Mouse (Mus musculus): Measurements from ENCODE around the gene Dnm1. TPM values are rescaled to one million over a fixed set of nuclear protein-coding genes. Genes with fewer than 3 reads are reported as not detected.

Dnm1 gene
- polyA plus RNA-seq, 1 experiment from 2014 or later, result 44.3 TPM

GRCm38 (mm10) chr2:32358381-32358780 lies 5.2 kb upstream of the Dnm1 start:
- no peaks in the 10 kb centered on the region for H3K9me3 ChIP-seq
- H3K27ac ChIP-seq, result no peak overlapping the region
- H3K36me3 ChIP-seq, result no peaks in the 10 kb centered on the region
- ATAC-seq (ENCODE audit: low FRiP score), result no peak
- peaks cover 14% of the 10 kb centered on the region for H3K27me3 ChIP-seq
- H3K4me1 ChIP-seq (replicated peaks), result peaks cover 19% of the 10 kb centered on the region
- WGBS, result 69% methylated on average over 10 of the region's 10 CpGs
- H3K9ac ChIP-seq, result no peak overlapping the region
- no peak overlapping the region for H3K4me2 ChIP-seq
- no peak overlapping the region for H3K4me3 ChIP-seq

GRCm38 (mm10) chr2:32357710-32358109 lies 4.6 kb upstream of the Dnm1 start:
- Histone ChIP-seq H3K36me3 (no peaks in the 10 kb centered on the region), H3K4me1 (replicated peaks) (peaks cover 20% of the 10 kb centered on the region), H3K9ac (no peak overlapping the region), H3K4me3 (no peak overlapping the region), H3K4me2 (no peak overlapping the region), H3K9me3 (no peaks in the 10 kb centered on the region), H3K27me3 (peaks cover 14% of the 10 kb centered on the region), H3K27ac (no peak overlapping the region)
- 74% methylated on average over 3 of the region's 3 CpGs for WGBS
- no peak for ATAC-seq (ENCODE audit: low FRiP score)

GRCm38 (mm10) chr2:32356216-32356615 lies 3.1 kb upstream of the Dnm1 start:
- no peak overlapping the region for H3K27ac ChIP-seq
- H3K9me3 ChIP-seq, result no peaks in the 10 kb centered on the region
- no peak overlapping the region for H3K4me2 ChIP-seq
- no peak overlapping the region for H3K9ac ChIP-seq
- no peak for ATAC-seq (ENCODE audit: low FRiP score)
- 82% methylated on average over 10 of the region's 10 CpGs for WGBS
- 0 out of 2 replicates have a peak, but pooled peaks cover 11% of the 10 kb centered on the region for H3K27me3 ChIP-seq
- peaks cover 21% of the 10 kb centered on the region for H3K4me1 ChIP-seq (replicated peaks)
- H3K36me3 ChIP-seq, result no peaks in the 10 kb centered on the region
- H3K4me3 ChIP-seq, result no peak overlapping the region

GRCm38 (mm10) chr2:32354336-32354895 lies 1.3 kb upstream of the Dnm1 start:
- peaks cover 1% of the 10 kb centered on the region; the same call in 1 of the 2 replicates for H3K36me3 ChIP-seq
- no peak for ATAC-seq (ENCODE audit: low FRiP score)
- H3K27me3 ChIP-seq, result 0 out of 2 replicates have a peak, but pooled peaks cover 15% of the 10 kb centered on the region
- H3K4me2 ChIP-seq, result no peak overlapping the region
- peaks cover 32% of the 10 kb centered on the region for H3K4me1 ChIP-seq (replicated peaks)
- no peak overlapping the region for H3K4me3 ChIP-seq
- 85% methylated on average over 3 of the region's 3 CpGs for WGBS
- no peaks in the 10 kb centered on the region for H3K9me3 ChIP-seq
- H3K27ac ChIP-seq, result no peak overlapping the region
- no peak overlapping the region for H3K9ac ChIP-seq

- H3K9me3 ChIP-seq, result no peaks in the 10 kb centered on the region
- peak overlapping the region; percentile 93; the same call in 1 of the 2 replicates for H3K9ac ChIP-seq
- WGBS, result 79% methylated on average over 6 of the region's 6 CpGs
- ATAC-seq (ENCODE audit: low FRiP score), result no peak
- 0 out of 2 replicates have a peak, but pooled peaks cover 15% of the 10 kb centered on the region for H3K27me3 ChIP-seq
- no peak overlapping the region for H3K27ac ChIP-seq
- H3K4me2 ChIP-seq, result peak overlapping the region; percentile 78; the same call in 1 of the 2 replicates
- H3K4me1 ChIP-seq (replicated peaks), result peaks cover 33% of the 10 kb centered on the region
- peaks cover 7% of the 10 kb centered on the region; the same call in 1 of the 2 replicates for H3K36me3 ChIP-seq
- 0 out of 2 replicates have a peak overlapping the region, but pooled peaks have one; percentile 73 for H3K4me3 ChIP-seq
Observed at GRCm38 (mm10) chr2:32353836-32354235, 698 bp upstream of the Dnm1 start.

- H3K36me3 ChIP-seq, result peaks cover 19% of the 10 kb centered on the region; the same call in 1 of the 2 replicates
- H3K27ac ChIP-seq, result peak within 1 kb of the TSS; percentile 97
- H3K9me3 ChIP-seq, result no peaks in the 10 kb centered on the region
- WGBS, result under 1% methylated on average over 47 of the region's 52 CpGs
- H3K4me2 ChIP-seq, result peak within 1 kb of the TSS; percentile 78
- ATAC-seq (ENCODE audit: low FRiP score), result peak; percentile 70
- peak within 1 kb of the TSS; percentile 93 for H3K9ac ChIP-seq
- peak within 1 kb of the TSS; percentile 73 for H3K4me3 ChIP-seq
- H3K27me3 ChIP-seq, result 0 out of 2 replicates have a peak, but pooled peaks cover 10% of the 10 kb centered on the region
- H3K4me1 ChIP-seq (replicated peaks), result peaks cover 33% of the 10 kb centered on the region
Observed at GRCm38 (mm10) chr2:32352151-32353006, 759 bp downstream of the Dnm1 start, which contains the start of gene Ciz1. Gene Ciz1, plus strand, starts transcription at chr2:32352327.

GRCm38 (mm10) chr2:32351471-32351961 lies 1.6 kb downstream of the Dnm1 start:
- H3K4me1 ChIP-seq (replicated peaks), result peaks cover 33% of the 10 kb centered on the region
- H3K4me2 ChIP-seq, result peak overlapping the region; percentile 78
- WGBS, result 42% methylated on average over 9 of the region's 9 CpGs
- no peaks in the 10 kb centered on the region for H3K9me3 ChIP-seq
- H3K4me3 ChIP-seq, result peak overlapping the region; percentile 73
- 0 out of 2 replicates have a peak, but pooled peaks have one; percentile 2 for ATAC-seq (ENCODE audit: low FRiP score)
- peak overlapping the region; percentile 97 for H3K27ac ChIP-seq
- 0 out of 2 replicates have a peak, but pooled peaks cover 10% of the 10 kb centered on the region for H3K27me3 ChIP-seq
- peaks cover 19% of the 10 kb centered on the region; the same call in 1 of the 2 replicates for H3K36me3 ChIP-seq
- peak overlapping the region; percentile 93 for H3K9ac ChIP-seq

- Histone ChIP-seq H3K4me2 (peak overlapping the region; percentile 78), H3K4me1 (replicated peaks) (peaks cover 33% of the 10 kb centered on the region), H3K9ac (peak overlapping the region; percentile 93), H3K36me3 (peaks cover 19% of the 10 kb centered on the region; the same call in 1 of the 2 replicates), H3K9me3 (no peaks in the 10 kb centered on the region), H3K27ac (no peak overlapping the region), H3K27me3 (0 out of 2 replicates have a peak, but pooled peaks cover 10% of the 10 kb centered on the region), H3K4me3 (peak overlapping the region; percentile 73; the same call in 1 of the 2 replicates)
- WGBS, result 53% methylated on average over 13 of the region's 13 CpGs
- ATAC-seq (ENCODE audit: low FRiP score), result no peak
Observed at GRCm38 (mm10) chr2:32350471-32351051, 2.6 kb downstream of the Dnm1 start.

GRCm38 (mm10) chr2:32349625-32350255 lies 3.4 kb downstream of the Dnm1 start:
- Histone ChIP-seq H3K27ac (no peak overlapping the region), H3K4me2 (no peak overlapping the region), H3K27me3 (0 out of 2 replicates have a peak, but pooled peaks cover 10% of the 10 kb centered on the region), H3K36me3 (peaks cover 22% of the 10 kb centered on the region; the same call in 1 of the 2 replicates), H3K9ac (peak overlapping the region; percentile 93), H3K4me1 (replicated peaks) (peaks cover 37% of the 10 kb centered on the region), H3K4me3 (no peak overlapping the region), H3K9me3 (no peaks in the 10 kb centered on the region)
- no peak for ATAC-seq (ENCODE audit: low FRiP score)
- 65% methylated on average over 8 of the region's 8 CpGs for WGBS

- H3K4me1 ChIP-seq (replicated peaks), result peaks cover 41% of the 10 kb centered on the region
- peaks cover 26% of the 10 kb centered on the region; the same call in 1 of the 2 replicates for H3K36me3 ChIP-seq
- WGBS, result 86% methylated on average over 11 of the region's 11 CpGs
- H3K9ac ChIP-seq, result no peak overlapping the region
- no peak overlapping the region for H3K4me3 ChIP-seq
- no peaks in the 10 kb centered on the region for H3K9me3 ChIP-seq
- 0 out of 2 replicates have a peak, but pooled peaks cover 10% of the 10 kb centered on the region for H3K27me3 ChIP-seq
- ATAC-seq (ENCODE audit: low FRiP score), result no peak
- no peak overlapping the region for H3K4me2 ChIP-seq
- H3K27ac ChIP-seq, result no peak overlapping the region
Observed at GRCm38 (mm10) chr2:32348311-32348710, 4.8 kb downstream of the Dnm1 start.

- Histone ChIP-seq H3K27ac (no peak overlapping the region), H3K4me1 (replicated peaks) (peaks cover 50% of the 10 kb centered on the region), H3K4me3 (no peak overlapping the region), H3K4me2 (no peak overlapping the region), H3K27me3 (0 out of 2 replicates have a peak, but pooled peaks cover 10% of the 10 kb centered on the region), H3K9me3 (no peaks in the 10 kb centered on the region), H3K9ac (no peak overlapping the region), H3K36me3 (peaks cover 31% of the 10 kb centered on the region; the same call in 1 of the 2 replicates)
- no peak for ATAC-seq (ENCODE audit: low FRiP score)
- WGBS, result 77% methylated on average over 6 of the region's 6 CpGs
Observed at GRCm38 (mm10) chr2:32347019-32347418, 6.1 kb downstream of the Dnm1 start.

All from hindbrain, embryonic 13.5 days (tissue).